Mouse (Mus musculus) E14TG2a.4 (cell line): ENCODE results near the gene Elmo1.

Experiments
- CTCF ChIP-seq: conservative IDR thresholded peaks from 2 replicates; pipeline ENCODE4 v1.5.1; 2014; ENCODE audit warnings: low read length
- NANOG ChIP-seq: IDR thresholded peaks from 2 replicates; pipeline ENCODE4 v1.6.1; 2014; ENCODE audit warnings: borderline replicate concordance, low read length, mixed read lengths
- POU5F1 ChIP-seq: IDR thresholded peaks from 2 replicates; pipeline ENCODE4 v1.6.1; 2014; ENCODE audit warnings: low read length, borderline replicate concordance

GRCm38 (mm10) chr13:20107953-20108498 lies 17.6 kb downstream of the Elmo1 start:
- TF ChIP-seq CTCF (no peak), NANOG (no peak), POU5F1 (no peak)
